Mouse (Mus musculus): ENCODE measurements around the gene Asap2. TPM values are rescaled to one million over a fixed set of nuclear protein-coding genes. Genes with fewer than 3 reads are reported as not detected.

The Asap2 gene
- polyA plus RNA-seq, 1 experiment from 2014 or later = 12.7 TPM

DNA sequence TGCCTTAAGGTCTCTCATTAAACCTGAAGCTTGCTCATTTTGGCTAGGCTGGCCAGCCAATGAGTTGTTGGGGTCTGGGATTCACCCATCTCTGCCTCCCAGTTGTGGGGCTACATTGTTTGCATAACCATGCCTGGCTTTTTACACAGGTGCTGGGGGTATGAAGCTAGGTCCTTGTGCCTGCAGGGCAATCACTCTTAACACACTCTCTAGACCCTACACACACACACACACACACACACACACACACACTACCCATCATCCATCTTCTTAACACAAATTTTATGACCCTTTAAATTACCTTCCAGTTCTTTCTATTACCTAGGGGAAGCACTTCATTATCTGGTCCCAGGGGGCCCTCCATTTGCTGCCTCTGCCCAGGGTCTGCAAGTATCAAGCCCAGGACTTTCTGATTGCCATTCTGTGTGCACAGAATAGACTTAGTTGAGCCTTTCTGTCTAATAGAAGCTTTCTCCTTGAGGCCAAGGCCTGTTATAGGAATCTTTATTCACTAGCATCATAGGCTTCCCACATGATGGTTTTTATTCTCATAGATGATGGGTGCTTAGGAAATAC is 187.0 kb downstream of the Asap2 start:
- H3K36me3 ChIP-seq = 0 out of 2 replicates have a peak, but pooled peaks cover 4% of the 10 kb centered on the region
- no peaks in the 10 kb centered on the region for H3K4me1 ChIP-seq
- no peak overlapping the region for H3K4me2 ChIP-seq (replicated peaks)
- no peak overlapping the region for H3K4me3 ChIP-seq
- H3K27me3 ChIP-seq = no peaks in the 10 kb centered on the region
- H3K9me3 ChIP-seq = no peaks in the 10 kb centered on the region
- no peak overlapping the region for H3K27ac ChIP-seq (replicated peaks)
- H3K9ac ChIP-seq (replicated peaks) = no peak overlapping the region
- ATAC-seq (replicated peaks) = no peak

DNA sequence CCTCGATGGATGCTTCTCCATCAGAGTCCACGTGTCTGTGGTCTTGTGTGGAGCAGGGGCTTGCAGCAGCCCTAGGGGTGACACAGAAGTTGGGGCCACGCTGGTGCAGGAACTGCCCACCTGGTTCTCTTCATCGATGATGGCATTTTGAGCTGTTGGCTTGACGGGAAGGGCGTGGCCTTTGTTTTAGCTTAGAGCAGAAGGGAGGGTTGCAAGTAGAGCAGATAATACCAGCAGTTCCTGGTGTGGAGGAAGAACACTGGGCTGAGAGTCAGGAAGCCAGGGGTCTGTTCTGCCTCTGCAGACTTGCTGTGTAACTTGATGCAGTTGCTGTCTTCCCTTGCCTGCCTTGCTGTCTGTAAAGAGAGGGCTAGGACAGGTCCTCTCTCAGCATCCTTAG is 189.8 kb downstream of the Asap2 start:
- H3K4me1 ChIP-seq = no peaks in the 10 kb centered on the region
- H3K9ac ChIP-seq (replicated peaks) = no peak overlapping the region
- no peaks in the 10 kb centered on the region for H3K27me3 ChIP-seq
- no peak overlapping the region for H3K4me3 ChIP-seq
- 94% methylated on average over 6 of the region's 6 CpGs for WGBS
- no peak overlapping the region for H3K4me2 ChIP-seq (replicated peaks)
- 0 out of 2 replicates have a peak, but pooled peaks cover 4% of the 10 kb centered on the region for H3K36me3 ChIP-seq
- no peak for ATAC-seq (replicated peaks)
- H3K9me3 ChIP-seq = no peaks in the 10 kb centered on the region
- H3K27ac ChIP-seq (replicated peaks) = no peak overlapping the region

DNA sequence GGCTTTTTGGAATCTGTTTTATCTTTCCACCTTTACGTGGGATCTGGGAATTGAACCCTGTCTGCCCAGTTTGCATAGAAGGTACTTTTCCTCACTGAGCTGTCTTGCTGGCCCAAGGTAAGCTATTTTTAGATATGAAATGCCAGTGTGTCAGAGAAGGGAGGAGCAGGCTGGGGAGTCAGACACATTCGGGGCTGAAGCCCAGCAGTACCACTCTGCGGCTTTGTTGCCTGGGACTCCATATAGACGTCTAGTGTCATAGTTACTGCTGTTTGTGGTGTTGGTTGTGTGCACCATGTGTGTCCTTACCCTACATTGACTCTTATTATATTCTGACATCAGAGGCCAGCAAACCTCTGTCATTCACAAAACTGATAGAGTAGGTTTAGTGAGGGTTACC is 192.5 kb downstream of the Asap2 start:
- H3K4me1 ChIP-seq = no peaks in the 10 kb centered on the region
- H3K27me3 ChIP-seq = no peaks in the 10 kb centered on the region
- 88% methylated on average over 4 of the region's 4 CpGs for WGBS
- H3K4me2 ChIP-seq (replicated peaks) = no peak overlapping the region
- 0 out of 2 replicates have a peak, but pooled peaks cover 4% of the 10 kb centered on the region for H3K36me3 ChIP-seq
- H3K9me3 ChIP-seq = no peaks in the 10 kb centered on the region
- ATAC-seq (replicated peaks) = no peak
- H3K27ac ChIP-seq (replicated peaks) = no peak overlapping the region
- no peak overlapping the region for H3K9ac ChIP-seq (replicated peaks)
- no peak overlapping the region for H3K4me3 ChIP-seq

DNA sequence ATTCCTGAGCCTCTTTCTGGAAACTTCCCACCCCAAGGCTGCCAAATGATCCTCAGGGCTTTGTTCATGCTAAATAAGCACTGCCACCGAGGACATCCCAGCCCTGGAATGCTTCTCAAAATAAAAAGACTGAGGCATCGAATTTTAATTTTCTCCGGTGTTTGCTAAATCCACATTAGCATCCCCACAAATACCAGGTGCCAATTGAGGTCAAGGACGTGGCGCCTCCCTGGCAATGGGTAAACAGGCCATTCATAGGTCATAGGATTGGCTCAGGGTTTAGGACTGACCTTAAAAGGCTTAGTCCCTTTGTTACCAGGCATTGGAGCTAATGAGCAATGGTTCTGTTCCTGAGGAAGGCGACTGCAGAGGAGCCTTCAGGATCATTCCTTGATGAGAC is 193.1 kb downstream of the Asap2 start:
- Histone ChIP-seq H3K4me3 (no peak overlapping the region), H3K9me3 (no peaks in the 10 kb centered on the region), H3K9ac (replicated peaks) (no peak overlapping the region), H3K4me1 (peaks cover 2% of the 10 kb centered on the region; the same call in 1 of the 2 replicates), H3K27me3 (no peaks in the 10 kb centered on the region), H3K4me2 (replicated peaks) (no peak overlapping the region), H3K36me3 (0 out of 2 replicates have a peak, but pooled peaks cover 3% of the 10 kb centered on the region), H3K27ac (replicated peaks) (no peak overlapping the region)
- WGBS = 44% methylated on average over 6 of the region's 6 CpGs
- no peak for ATAC-seq (replicated peaks)

DNA sequence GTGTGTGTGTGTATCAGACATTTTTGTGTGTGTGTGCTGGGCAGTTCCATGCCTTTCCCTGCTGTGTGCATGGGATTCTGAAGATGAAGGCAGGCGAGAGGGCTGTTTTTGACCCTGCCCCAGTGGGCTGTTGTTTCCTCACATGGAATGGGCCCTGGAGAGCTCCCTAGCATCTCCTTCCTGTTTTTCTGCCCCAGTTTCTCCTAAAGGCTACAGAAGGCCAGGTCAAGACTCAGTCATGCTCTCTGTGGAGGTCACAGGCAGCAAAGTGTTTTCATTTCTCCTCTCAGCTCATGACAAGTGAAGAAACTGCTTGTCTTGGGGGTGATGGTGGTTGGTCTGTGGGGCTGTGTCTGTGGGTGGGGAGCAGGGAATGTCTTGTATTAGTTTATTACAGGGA is 195.9 kb downstream of the Asap2 start:
- Histone ChIP-seq H3K4me2 (replicated peaks) (no peak overlapping the region), H3K4me1 (peaks cover 4% of the 10 kb centered on the region; the same call in 1 of the 2 replicates), H3K27me3 (no peaks in the 10 kb centered on the region), H3K27ac (replicated peaks) (no peak overlapping the region), H3K9ac (replicated peaks) (no peak overlapping the region), H3K36me3 (no peaks in the 10 kb centered on the region), H3K9me3 (no peaks in the 10 kb centered on the region), H3K4me3 (no peak overlapping the region)
- 83% methylated on average over 1 of the region's 1 CpGs for WGBS
- ATAC-seq (replicated peaks) = no peak

DNA sequence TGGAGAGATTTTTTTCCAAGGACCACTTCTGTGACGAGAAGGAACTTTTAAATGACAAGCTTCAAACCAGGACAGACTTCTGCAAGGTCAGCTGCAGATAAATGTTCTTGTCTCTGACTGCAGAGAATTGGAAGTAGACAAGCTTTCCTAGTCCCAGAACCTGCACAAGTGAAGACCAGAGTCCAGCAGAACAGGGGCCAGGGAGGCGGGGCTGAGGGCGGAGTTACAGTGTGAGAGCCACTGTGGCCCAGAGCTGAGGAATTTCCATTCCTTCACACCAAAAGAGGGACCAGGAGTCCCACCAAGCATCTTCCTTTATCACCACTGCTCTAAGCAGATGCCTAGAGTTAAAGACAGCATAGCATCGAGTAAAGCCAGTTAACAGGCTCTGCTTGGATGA is 198.6 kb downstream of the Asap2 start:
- Histone ChIP-seq H3K4me2 (replicated peaks) (no peak overlapping the region), H3K4me3 (no peak overlapping the region), H3K9ac (replicated peaks) (no peak overlapping the region), H3K4me1 (peaks cover 4% of the 10 kb centered on the region; the same call in 1 of the 2 replicates), H3K27ac (replicated peaks) (no peak overlapping the region), H3K36me3 (no peaks in the 10 kb centered on the region), H3K27me3 (no peaks in the 10 kb centered on the region), H3K9me3 (no peaks in the 10 kb centered on the region)
- ATAC-seq (replicated peaks) = no peak
- 73% methylated on average over 4 of the region's 4 CpGs for WGBS

DNA sequence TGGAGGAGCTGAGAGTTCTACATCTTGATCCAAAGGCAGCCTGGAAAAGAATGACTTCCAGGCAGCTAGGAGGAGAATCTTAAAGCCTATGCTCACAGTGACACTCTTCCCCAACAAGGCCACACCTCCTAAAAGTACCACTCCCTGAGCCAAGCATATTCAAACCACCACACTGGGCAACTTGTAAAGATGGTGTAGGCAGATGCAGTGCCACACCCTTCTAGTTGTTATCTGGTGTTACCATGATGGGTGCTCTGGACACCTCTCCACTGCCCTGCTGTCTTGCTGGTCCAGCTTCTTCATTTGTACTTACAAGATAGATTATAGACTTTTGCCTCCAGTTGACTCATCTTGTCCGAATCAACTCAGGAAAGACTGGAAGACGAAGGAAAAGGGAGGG is 201.3 kb downstream of the Asap2 start:
- Histone ChIP-seq H3K9ac (replicated peaks) (no peak overlapping the region), H3K27ac (replicated peaks) (no peak overlapping the region), H3K36me3 (no peaks in the 10 kb centered on the region), H3K4me3 (no peak overlapping the region), H3K4me2 (replicated peaks) (no peak overlapping the region), H3K4me1 (peaks cover 4% of the 10 kb centered on the region; the same call in 1 of the 2 replicates), H3K27me3 (no peaks in the 10 kb centered on the region), H3K9me3 (no peaks in the 10 kb centered on the region)
- ATAC-seq (replicated peaks) = no peak
- 84% methylated on average over 2 of the region's 2 CpGs for WGBS

DNA sequence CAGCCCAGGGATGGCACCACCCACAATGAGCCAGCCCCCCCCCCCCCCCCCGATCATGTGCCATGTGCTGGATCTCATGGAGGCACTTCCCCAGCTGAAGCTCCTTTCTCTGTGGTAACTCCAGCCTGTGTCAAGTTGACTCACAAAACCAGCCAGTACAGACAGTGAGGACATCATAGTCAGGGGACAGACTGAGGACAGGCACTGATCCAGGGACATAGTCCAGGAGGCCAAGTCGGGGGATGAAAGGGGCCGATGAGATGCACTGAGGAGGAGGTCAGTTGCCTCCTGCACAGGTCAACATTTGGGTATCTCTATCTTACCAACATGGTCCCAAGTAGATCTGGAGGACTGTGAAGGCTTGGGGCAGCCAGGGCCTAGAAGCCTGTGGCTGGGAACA is 205.2 kb downstream of the Asap2 start:
- peaks cover 2% of the 10 kb centered on the region; the same call in 1 of the 2 replicates for H3K36me3 ChIP-seq
- no peaks in the 10 kb centered on the region for H3K4me1 ChIP-seq
- H3K9me3 ChIP-seq = no peaks in the 10 kb centered on the region
- no peak overlapping the region for H3K9ac ChIP-seq (replicated peaks)
- no peak overlapping the region for H3K4me2 ChIP-seq (replicated peaks)
- no peak for ATAC-seq (replicated peaks)
- no peak overlapping the region for H3K4me3 ChIP-seq
- H3K27ac ChIP-seq (replicated peaks) = no peak overlapping the region
- 91% methylated on average over 3 of the region's 3 CpGs for whole genome bisulfite sequencing
- H3K27me3 ChIP-seq = no peaks in the 10 kb centered on the region

DNA sequence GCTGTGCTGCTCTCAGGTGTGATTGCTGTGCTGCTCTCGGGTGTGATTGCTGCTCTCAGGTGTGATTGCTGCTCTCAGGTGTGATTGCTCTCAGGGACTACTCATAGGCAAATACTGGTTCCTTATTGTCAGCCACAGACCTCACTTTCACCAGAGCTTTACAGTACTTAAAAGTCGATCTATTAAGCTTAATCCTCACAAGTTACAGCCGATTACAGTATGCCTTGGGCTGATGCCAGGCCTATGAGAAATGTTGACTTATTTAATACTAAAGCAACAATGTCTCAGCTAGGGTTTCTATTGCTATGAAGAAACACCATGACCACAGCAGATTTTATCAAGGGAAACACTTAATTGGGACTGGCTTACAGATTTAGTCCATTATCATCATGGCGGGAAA is 206.2 kb downstream of the Asap2 start:
- WGBS = 87% methylated on average over 4 of the region's 4 CpGs
- H3K9me3 ChIP-seq = no peaks in the 10 kb centered on the region
- no peak overlapping the region for H3K9ac ChIP-seq (replicated peaks)
- no peak overlapping the region for H3K4me3 ChIP-seq
- no peaks in the 10 kb centered on the region for H3K27me3 ChIP-seq
- ATAC-seq (replicated peaks) = no peak
- H3K4me2 ChIP-seq (replicated peaks) = no peak overlapping the region
- no peak overlapping the region for H3K27ac ChIP-seq (replicated peaks)
- H3K4me1 ChIP-seq = no peaks in the 10 kb centered on the region
- peaks cover 2% of the 10 kb centered on the region; the same call in 1 of the 2 replicates for H3K36me3 ChIP-seq

DNA sequence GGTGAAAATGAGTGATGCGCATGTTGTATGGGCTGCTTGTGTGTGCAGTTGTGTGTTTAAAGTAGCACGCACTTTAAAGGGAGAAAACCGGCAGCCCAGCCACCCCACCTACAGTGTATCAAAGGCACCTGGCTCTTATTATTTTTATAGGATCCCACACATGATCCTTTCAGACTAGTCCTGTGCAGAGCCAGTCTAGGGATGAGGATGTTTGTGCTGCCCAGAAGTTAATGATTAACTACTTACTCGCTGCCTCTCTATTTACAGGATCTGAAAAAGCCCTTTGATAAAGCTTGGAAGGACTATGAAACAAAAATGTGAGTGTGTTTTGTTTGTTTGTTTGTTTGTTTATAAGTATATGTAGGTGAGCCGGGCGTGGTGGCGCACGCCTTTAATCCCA is 210.4 kb downstream of the Asap2 start:
- Histone ChIP-seq H3K27me3 (no peaks in the 10 kb centered on the region), H3K4me1 (peaks cover 24% of the 10 kb centered on the region), H3K36me3 (peaks cover 5% of the 10 kb centered on the region; the same call in 1 of the 2 replicates), H3K27ac (replicated peaks) (no peak overlapping the region), H3K9ac (replicated peaks) (no peak overlapping the region), H3K9me3 (no peaks in the 10 kb centered on the region), H3K4me3 (no peak overlapping the region), H3K4me2 (replicated peaks) (no peak overlapping the region)
- ATAC-seq (replicated peaks) = no peak
- WGBS = 93% methylated on average over 8 of the region's 8 CpGs

DNA sequence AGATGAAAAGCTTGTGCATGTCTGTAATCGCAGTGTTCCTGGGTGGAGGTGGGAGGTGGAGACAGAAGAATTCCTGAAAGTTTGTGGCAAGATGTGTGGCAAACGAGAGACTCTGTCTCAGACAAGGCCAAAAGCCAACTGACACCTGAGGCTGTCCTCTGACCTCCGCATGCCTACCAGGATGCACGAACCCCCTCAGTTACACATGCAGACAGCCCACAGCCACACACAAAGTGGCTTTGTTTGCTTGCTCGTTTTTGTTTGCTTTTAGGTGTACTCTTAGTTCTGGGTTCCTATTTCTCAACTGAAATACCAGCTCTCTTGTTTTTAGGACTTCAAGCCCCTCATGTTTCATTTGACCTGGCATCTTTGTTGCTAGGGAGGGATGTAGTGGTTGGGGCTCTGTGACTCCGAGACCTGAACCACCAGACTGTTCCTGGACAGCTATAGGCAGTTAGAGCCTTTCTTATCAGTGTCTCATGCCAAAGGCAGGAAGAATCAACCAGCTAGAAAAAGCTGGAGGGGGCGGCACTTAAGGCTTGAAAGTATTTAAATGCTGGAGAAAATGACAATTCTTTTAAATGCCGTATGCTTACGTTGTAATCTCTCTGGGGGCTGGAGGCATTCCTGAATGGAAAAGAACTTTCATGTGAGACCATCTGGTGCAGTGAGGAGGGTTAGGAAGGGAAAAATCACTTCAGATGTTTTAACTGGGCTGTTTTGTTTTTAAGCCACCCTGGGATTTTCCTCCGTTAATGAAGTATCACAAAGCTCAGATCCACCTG is 211.4 kb downstream of the Asap2 start:
- H3K9me3 ChIP-seq = no peaks in the 10 kb centered on the region
- no peak overlapping the region for H3K4me2 ChIP-seq (replicated peaks)
- H3K4me1 ChIP-seq = peaks cover 24% of the 10 kb centered on the region
- H3K36me3 ChIP-seq = peaks cover 13% of the 10 kb centered on the region
- H3K4me3 ChIP-seq = no peak overlapping the region
- ATAC-seq (replicated peaks) = no peak
- H3K27me3 ChIP-seq = no peaks in the 10 kb centered on the region
- H3K9ac ChIP-seq (replicated peaks) = no peak overlapping the region
- H3K27ac ChIP-seq (replicated peaks) = no peak overlapping the region
- WGBS = 74% methylated on average over 10 of the region's 10 CpGs

DNA sequence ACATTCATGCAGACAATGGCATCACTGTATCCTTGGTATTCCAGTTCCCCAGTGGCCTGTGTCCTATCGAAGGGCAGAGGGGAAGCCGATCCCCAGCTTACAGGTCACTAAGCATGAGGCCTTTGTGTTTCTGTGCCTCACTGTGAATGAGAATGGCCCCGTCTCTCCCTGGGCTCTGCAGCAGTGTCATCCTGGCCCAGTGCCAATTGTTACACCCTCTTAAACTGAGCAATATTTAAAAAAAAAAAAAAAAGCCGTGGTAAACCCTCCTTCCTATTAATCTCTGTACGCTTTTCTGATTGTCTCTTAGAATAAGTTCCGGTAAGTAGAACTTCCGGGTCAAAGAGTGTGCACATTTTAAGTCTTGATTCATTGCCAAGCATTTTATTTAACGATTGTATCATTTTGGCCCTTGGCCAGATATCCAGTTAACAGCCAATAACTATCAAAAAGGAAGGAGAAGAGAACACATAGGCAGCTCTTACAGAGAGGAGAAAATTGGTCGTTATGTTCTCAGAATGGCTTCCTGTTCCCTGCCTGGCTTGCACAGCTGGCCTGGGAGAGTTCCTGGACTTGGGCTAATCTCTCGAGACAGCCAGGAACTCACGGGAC is 214.5 kb downstream of the Asap2 start:
- peak overlapping the region; percentile 59 for H3K27ac ChIP-seq (replicated peaks)
- WGBS = 7% methylated on average over 11 of the region's 11 CpGs
- H3K27me3 ChIP-seq = no peaks in the 10 kb centered on the region

More for the DNA sequence above, 214.5 kb downstream of the Asap2 start:
- Histone ChIP-seq H3K9ac (replicated peaks) (no peak overlapping the region), H3K9me3 (no peaks in the 10 kb centered on the region), H3K4me2 (replicated peaks) (no peak overlapping the region), H3K4me1 (peaks cover 24% of the 10 kb centered on the region), H3K36me3 (peaks cover 30% of the 10 kb centered on the region), H3K4me3 (no peak overlapping the region)
- ATAC-seq (replicated peaks) = peak; percentile 46; the same call in 1 of the 2 replicates

Data from forebrain, embryonic 15.5 days (tissue).